Mouse (Mus musculus) kidney, postnatal 36 days (tissue): ENCODE data around the gene E2f1.
A peak's percentile ranks its signal among the peaks of the same experiment; 100 is the strongest.

ENCODE experiments used
- DNase-seq, 2 experiments: peaks; one replicate each; pipeline ENCODE4 v3.0.0; 2021 to 2022; ENCODE audit warnings: mixed read lengths in 2 of 2

The E2f1 gene

DNA sequence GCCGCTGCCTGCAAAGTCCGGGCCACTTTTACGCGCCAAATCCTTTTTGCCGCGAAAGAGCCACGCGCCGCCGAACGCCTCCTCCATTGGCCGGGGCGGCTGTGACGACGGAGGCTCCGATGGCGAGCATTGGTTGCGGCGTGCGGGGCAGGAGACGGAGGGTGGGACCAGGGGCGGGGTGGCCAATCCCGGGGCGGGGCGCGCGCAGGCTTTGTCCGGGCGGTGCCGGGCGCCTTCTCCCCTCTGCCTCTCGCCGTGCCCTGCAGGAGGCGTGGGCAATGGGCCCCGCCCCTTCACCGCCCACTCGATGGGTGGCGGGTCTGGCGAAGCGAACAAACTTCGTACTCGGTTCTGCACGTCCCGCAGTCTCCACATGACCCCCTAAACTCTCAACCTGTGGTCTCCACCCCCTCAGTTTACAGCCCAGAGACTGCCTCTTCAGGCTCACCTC, at the start of gene E2f1:
Gene E2f1, minus strand, starts transcription at position 57 of the 451 bp plus-strand sequence.
- peak; percentile 95 to 97 for DNase-seq

- no peak for DNase-seq
Measured at GRCm38 (mm10) chr2:154617061-154617460, 47.4 kb upstream of the E2f1 start.

DNA sequence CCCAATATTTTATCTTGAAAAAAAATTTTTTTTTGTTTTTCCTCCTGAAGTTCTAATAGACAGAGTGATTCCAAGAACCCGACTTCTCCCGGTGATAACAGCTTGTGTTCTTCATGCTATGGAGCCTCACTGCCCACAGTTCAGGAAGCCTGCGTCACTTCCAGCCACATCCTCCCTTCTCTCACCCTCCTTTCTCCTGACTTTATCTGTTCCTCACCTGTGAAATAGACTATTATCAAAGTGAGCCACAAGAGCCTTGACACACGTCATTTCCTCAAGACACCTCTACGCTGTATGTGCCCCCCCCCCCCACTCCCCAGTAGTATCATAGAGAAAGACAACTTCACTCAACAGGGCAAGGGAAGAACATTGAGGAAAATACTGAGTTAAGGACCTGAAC, 46.0 kb upstream of the E2f1 start:
- no peak for DNase-seq

DNA sequence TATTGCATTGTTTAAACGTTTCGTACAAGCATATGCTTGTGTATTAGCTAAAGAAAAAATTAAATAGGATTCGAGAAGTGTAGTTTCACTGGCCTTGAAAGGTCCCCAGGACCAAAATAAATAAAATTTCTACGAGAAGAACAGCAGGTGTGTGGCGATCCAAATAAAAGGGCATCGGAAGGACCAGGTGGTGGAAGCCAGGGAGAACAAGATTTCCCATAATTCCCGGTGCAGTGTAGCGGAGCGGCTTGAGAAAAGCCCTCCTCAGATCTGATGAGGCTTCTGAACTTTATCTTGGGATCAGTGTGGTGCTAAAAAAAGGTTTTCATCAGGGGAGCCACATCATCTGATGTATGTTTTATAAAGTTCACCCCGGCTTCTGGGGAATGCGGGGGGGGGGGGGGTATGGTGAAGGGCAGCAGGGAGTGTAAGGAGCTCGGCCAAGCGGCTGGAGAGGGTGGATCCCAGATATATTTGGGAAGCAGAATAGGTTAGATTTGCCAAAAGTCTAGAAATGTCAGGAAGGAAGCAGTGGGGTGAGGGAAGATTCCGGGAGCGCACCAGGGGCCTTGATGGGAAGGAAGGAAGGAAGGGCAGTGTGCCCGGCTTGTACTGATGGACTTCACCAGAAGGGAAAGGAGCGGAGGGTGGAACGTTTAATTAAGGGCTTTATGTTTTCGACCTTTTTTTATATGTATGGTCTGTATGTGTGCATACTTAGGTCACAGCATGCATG, 45.3 kb upstream of the E2f1 start:
- peak; percentile 31 to 32 for DNase-seq

GRCm38 (mm10) chr2:154613118-154614115, 43.7 kb upstream of the E2f1 start, which contains the start of the genes Zfp341 and 4930519P11Rik:
Zfp341 (plus strand) TSS chr2:154613297.
4930519P11Rik (minus strand) TSS chr2:154613437.
- peak; percentile 91 to 93 for DNase-seq

GRCm38 (mm10) chr2:154609050-154609767, 39.5 kb upstream of the E2f1 start:
- DNase-seq, result no peak

- DNase-seq, result no peak
Measured at GRCm38 (mm10) chr2:154606965-154607364, 37.3 kb upstream of the E2f1 start.

DNA sequence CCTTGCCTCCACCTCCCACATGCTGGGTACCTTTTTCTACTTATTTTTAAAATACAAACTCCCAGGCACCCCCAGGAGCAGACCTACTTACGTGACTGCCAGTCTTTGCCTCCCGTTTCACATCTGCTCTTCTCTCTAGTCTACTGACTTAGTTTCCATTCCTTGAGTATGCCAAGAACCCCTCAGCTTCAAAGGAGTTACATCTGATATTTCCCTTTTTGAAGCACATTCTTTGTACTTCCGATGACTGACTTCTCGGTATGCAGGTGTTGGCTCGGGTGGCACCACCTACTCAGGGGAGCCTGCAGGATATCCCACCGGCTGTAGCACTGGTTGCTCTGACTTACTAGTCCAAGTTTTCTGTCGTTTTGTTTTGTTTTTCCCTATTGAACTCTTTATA, 34.5 kb upstream of the E2f1 start:
- no peak for DNase-seq

- DNase-seq, result peak; percentile 99 to 100
Measured at GRCm38 (mm10) chr2:154603638-154604153, 34.0 kb upstream of the E2f1 start, which contains the start of gene Pxmp4. Pxmp4 (minus strand) TSS chr2:154603708.

DNA sequence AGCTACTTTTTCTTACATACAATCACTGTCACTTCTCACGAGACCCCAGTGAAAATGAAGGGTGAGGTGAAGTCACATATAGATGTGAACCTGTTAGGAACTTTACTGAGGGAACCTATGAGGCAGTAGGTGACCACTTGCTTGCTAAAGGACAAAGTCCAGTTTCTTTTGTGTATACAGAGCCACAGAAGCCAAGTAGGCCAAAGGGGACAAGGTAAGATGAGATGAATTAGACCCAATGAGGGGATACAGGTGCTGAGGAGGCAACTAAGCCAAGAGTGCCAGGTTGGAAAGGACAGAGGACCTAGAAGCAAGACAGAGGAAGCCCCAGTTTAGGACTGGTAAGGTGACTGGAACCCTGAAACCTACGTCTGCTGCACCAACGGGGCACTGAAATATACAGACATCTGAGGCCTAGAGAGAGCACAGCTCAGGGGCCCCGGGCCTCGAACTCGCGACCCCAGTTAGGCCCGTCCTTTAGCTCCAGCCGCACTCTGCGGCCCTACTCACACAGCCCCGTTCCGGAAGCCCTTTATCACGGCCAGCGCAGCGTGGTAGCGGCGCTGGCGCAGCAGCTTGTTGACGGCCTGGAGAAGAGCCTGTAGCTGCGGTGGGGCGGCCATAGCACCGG, 33.4 kb upstream of the E2f1 start:
- peak; percentile 58 to 67 for DNase-seq

DNA sequence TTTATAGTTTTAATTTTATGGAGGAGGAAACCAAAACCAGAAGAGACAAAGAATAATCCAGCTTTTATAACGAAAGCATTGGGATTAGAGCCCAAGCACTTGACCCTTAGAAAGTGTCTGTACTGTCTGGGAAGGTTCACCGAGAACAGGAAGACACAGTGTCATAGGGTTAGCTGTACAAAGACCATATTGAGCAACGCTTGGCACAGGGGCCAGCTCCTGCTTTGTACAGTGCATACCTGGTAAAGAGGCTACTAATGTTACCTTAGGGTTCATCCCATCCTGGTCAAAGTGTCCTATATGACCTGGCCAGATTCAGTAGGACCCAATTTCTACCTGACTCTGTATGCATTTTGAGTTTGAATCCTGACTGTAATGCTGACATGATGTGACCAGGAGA, 31.6 kb upstream of the E2f1 start:
- peak; percentile 73 to 90 for DNase-seq

- DNase-seq, result peak in 1 of 2 experiments; percentile 37
Measured at GRCm38 (mm10) chr2:154600586-154600985, 30.9 kb upstream of the E2f1 start.

DNA sequence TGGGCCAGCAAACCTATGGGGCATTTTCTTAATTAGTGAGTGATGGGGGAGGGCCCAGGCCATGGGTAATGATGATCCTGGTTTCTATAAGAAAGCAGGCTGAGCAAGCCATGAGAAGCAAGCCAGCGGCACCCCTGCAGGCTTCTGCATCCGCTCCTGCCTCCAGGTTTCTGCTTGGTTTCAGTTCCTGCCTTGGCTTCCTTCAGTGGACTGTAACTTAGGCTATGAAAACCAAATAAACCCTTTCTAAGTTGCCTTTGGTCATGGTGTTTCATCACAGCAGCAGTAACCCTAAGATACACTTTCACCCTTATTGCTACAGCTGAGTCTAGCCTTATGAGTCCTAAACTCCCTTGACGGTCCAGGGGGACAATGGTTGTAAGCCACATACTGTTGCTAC, 27.7 kb upstream of the E2f1 start:
- DNase-seq, result no peak

GRCm38 (mm10) chr2:154595775-154596174, 26.1 kb upstream of the E2f1 start:
- no peak for DNase-seq

GRCm38 (mm10) chr2:154593025-154593424, 23.3 kb upstream of the E2f1 start:
- DNase-seq, result peak in 1 of 2 experiments; percentile 57

DNA sequence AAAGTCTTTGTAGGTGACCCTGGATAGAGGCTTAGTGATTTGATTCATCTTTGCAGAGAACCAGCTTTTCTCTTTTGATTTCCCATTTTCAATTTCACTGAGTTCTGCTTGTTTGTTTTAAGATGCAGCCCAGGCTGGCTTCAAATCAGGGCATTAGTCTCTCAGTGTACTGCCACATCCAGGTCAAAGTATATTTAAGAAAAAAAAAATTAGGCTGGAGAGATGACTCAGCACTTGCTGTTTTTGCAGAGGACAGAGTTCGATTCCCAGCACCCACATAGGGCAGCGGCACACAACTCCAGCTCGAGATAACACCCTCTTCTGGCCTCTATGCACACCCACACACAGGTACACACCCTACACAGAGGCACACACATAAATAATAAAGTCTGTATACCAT, 21.5 kb upstream of the E2f1 start:
- no peak for DNase-seq

DNA sequence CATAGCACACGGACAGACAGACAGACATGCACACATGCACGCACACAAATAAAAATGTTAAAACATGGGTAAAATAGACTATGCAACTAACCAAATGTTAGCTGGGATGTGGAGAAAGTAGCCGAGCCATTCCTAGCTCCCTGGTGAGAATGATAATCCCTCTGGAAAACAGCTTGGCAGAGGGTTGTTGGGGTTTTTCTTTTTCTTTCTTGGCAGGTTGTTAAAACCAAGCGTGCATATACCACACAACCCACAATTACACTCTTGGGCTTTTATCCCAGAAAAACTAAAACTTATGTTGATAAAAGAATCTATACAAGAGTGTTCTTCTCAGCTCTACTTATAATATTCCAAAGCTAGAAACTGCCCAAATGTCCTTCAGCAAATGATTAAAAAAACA, 19.4 kb upstream of the E2f1 start:
- DNase-seq, result no peak

GRCm38 (mm10) chr2:154586405-154586804, 16.7 kb upstream of the E2f1 start:
- DNase-seq, result peak; percentile 19 to 73

GRCm38 (mm10) chr2:154584931-154585601, 15.4 kb upstream of the E2f1 start:
- DNase-seq, result no peak

GRCm38 (mm10) chr2:154583906-154584872, 14.5 kb upstream of the E2f1 start:
- no peak for DNase-seq
